Comparison of ENCODE assay signal across 6 mouse cellular contexts in genomic region chr6:4557086-4557485, GRCm38 (mm10).
"Had no signal": no experiment of that assay in that cellular context is flagged by ENCODE, and none has a peak within 500 bp of the region (broad histone marks: within the 10 kb centered on the region; RNA-seq: fewer than 3 reads in every experiment).

No protein-coding gene starts in this region.

- H3K9me3 ChIP-seq: liver, embryonic 15.5 days; midbrain, embryonic 10.5 days; neural tube, embryonic 15.5 days had no signal

- H3K27me3 ChIP-seq: liver, embryonic 15.5 days; neural tube, embryonic 15.5 days had no signal

- H3K4me1 ChIP-seq: liver, embryonic 15.5 days had no signal

- H3K36me3 ChIP-seq: liver, embryonic 15.5 days; midbrain, embryonic 10.5 days; neural tube, embryonic 15.5 days had no signal

- H3K27ac ChIP-seq: layer of hippocampus, adult 2 months; liver, embryonic 15.5 days; midbrain, embryonic 10.5 days; neural tube, embryonic 15.5 days; stomach, postnatal 0 days had no signal

- H3K9ac ChIP-seq: liver, embryonic 15.5 days; neural tube, embryonic 15.5 days had no signal

- H3K4me3 ChIP-seq: layer of hippocampus, adult 2 months; liver, embryonic 15.5 days; midbrain, embryonic 10.5 days; myocyte; neural tube, embryonic 15.5 days had no signal

- H3K4me2 ChIP-seq: neural tube, embryonic 15.5 days had no signal
